In the genomic region with DNA sequence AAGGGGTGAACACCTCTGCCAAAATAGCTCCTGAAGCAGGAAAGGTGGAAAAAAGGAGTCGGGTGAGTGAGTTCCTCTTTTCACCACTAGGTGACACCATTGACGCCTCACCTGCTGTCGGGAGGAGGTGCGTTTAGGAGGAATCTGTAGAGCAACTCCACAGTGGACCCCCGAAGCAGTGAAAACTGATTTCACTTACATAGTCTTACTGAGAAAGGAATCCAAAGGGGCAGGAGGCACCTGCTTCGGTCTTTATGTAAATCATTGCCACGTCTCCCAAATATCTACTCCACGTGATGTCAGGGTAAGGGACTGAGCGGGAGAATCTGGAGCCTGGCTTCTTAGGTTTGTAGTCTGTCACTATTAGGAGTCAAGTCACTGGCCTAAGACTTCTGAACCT, we compare ENCODE assay signal across 8 mouse cellular contexts.
DNase-seq lines count a peak whose midpoint lies in the region; ATAC-seq and TF ChIP-seq lines count a peak whose summit lies in the region.

No protein-coding gene starts in this region.

- H3K4me1 ChIP-seq in CH12.LX (ENCODE audit: control insufficient read depth in 1 of 2, insufficient read depth in 2 of 2) = no peaks in the 10 kb centered on the region
- peaks cover 6% of the 10 kb centered on the region for H3K4me1 ChIP-seq in embryonic facial prominence, embryonic 13.5 days
- H3K4me1 ChIP-seq in heart, embryonic 16.5 days (ENCODE audit: control insufficient read depth, insufficient read depth, low read length) = no peaks in the 10 kb centered on the region
- H3K4me1 ChIP-seq in lung, postnatal 0 days (ENCODE audit: insufficient read depth, low read depth, low read length) = no peaks in the 10 kb centered on the region

- no peak overlapping the region for H3K4me3 ChIP-seq in CH12.LX (replicated peaks in 1 of 3; ENCODE audit: low read depth in 2 of 3, low read length in 2 of 3, poor library complexity in 1 of 3)
- H3K4me3 ChIP-seq in embryonic facial prominence, embryonic 13.5 days = no peak overlapping the region
- H3K4me3 ChIP-seq in heart, embryonic 16.5 days (ENCODE audit: low read length) = no peak overlapping the region
- H3K4me3 ChIP-seq in lung, postnatal 0 days (ENCODE audit: low read depth, low read length) = no peak overlapping the region

- dilution Hi-C loops in CH12.LX (cut with MboI; ENCODE audit: extremely low pct_ligation_motif_present, extremely low pct_unique_long_range_greater_than_20kb, low sequenced_read_pairs) = no loop called here

- H3K9me3 ChIP-seq in CH12.LX (replicated peaks; ENCODE audit: low read length) = no peaks in the 10 kb centered on the region
- H3K9me3 ChIP-seq in embryonic facial prominence, embryonic 13.5 days = no peaks in the 10 kb centered on the region
- no peaks in the 10 kb centered on the region for H3K9me3 ChIP-seq in heart, embryonic 16.5 days (replicated peaks; ENCODE audit: control insufficient read depth, low read length)
- no peaks in the 10 kb centered on the region for H3K9me3 ChIP-seq in lung, postnatal 0 days (ENCODE audit: low read length)

- in situ Hi-C loops in CH12.LX (cut with MboI; ENCODE audit: low pct_ligation_motif_present, low pct_unique_long_range_greater_than_20kb, low sequenced_read_pairs) = no loop called here

- TF ChIP-seq CTCF in CH12.LX (conservative IDR thresholded peaks at IDR 0.05 in 1 of 2, IDR thresholded peaks at IDR 0.05 in 1 of 2; ENCODE audit: low read depth in 2 of 2, low read length in 2 of 2) = peak; percentile 77 to 80
- peak; percentile 92 for TF ChIP-seq CTCF in lung, postnatal 0 days (IDR thresholded peaks at IDR 0.05)

- H3K36me3 ChIP-seq in CH12.LX (replicated peaks in 1 of 2; ENCODE audit: control insufficient read depth in 1 of 2, insufficient read depth in 1 of 2, low read length in 1 of 2) = no peaks in the 10 kb centered on the region
- H3K36me3 ChIP-seq in embryonic facial prominence, embryonic 13.5 days = no peaks in the 10 kb centered on the region
- no peaks in the 10 kb centered on the region for H3K36me3 ChIP-seq in heart, embryonic 16.5 days (ENCODE audit: control insufficient read depth, insufficient read depth)
- no peaks in the 10 kb centered on the region for H3K36me3 ChIP-seq in lung, postnatal 0 days (ENCODE audit: insufficient read depth, low read length)

- WGBS in embryonic facial prominence, embryonic 13.5 days = 9% methylated on average over 9 of the region's 9 CpGs
- 16% methylated on average over 9 of the region's 9 CpGs for WGBS in heart, embryonic 16.5 days
- WGBS in lung, postnatal 0 days = 7% methylated on average over 9 of the region's 9 CpGs

- TF ChIP-seq POLR2A in CH12.LX (IDR thresholded peaks at IDR 0.05; ENCODE audit: low read depth, low read length) = no peak

- TF ChIP-seq EP300 in CH12.LX (IDR thresholded peaks at IDR 0.05; ENCODE audit: low read length) = no peak
- no peak for TF ChIP-seq EP300 in lung, postnatal 0 days (IDR thresholded peaks at IDR 0.05)

- no peak overlapping the region for H3K27ac ChIP-seq in CH12.LX (ENCODE audit: insufficient read depth, low read depth)
- H3K27ac ChIP-seq in embryonic facial prominence, embryonic 13.5 days = no peak overlapping the region
- H3K27ac ChIP-seq in heart, embryonic 16.5 days (ENCODE audit: low read length) = no peak overlapping the region
- no peak overlapping the region for H3K27ac ChIP-seq in lung, postnatal 0 days (ENCODE audit: low read length)

- no peaks in the 10 kb centered on the region for H3K27me3 ChIP-seq in CH12.LX (replicated peaks)
- H3K27me3 ChIP-seq in embryonic facial prominence, embryonic 13.5 days = 0 out of 2 replicates have a peak, but pooled peaks cover 8% of the 10 kb centered on the region
- no peaks in the 10 kb centered on the region for H3K27me3 ChIP-seq in heart, embryonic 16.5 days (ENCODE audit: control insufficient read depth, insufficient read depth, low read length)
- H3K27me3 ChIP-seq in lung, postnatal 0 days (replicated peaks; ENCODE audit: insufficient read depth, low read length) = no peaks in the 10 kb centered on the region

- ATAC-seq in embryonic facial prominence, embryonic 13.5 days (ENCODE audit: insufficient number of reproducible peaks, insufficient read depth, low FRiP score, low TSS enrichment, low read depth) = no peak
- ATAC-seq in heart, embryonic 16.5 days (replicated peaks; ENCODE audit: extremely low read depth, insufficient read depth, low FRiP score) = no peak
- ATAC-seq in lung, postnatal 0 days = no peak

- H3K9ac ChIP-seq in CH12.LX (ENCODE audit: insufficient read depth, low read depth) = no peak overlapping the region
- H3K9ac ChIP-seq in embryonic facial prominence, embryonic 13.5 days = no peak overlapping the region
- H3K9ac ChIP-seq in heart, embryonic 16.5 days (ENCODE audit: low read length) = no peak overlapping the region
- no peak overlapping the region for H3K9ac ChIP-seq in lung, postnatal 0 days (replicated peaks; ENCODE audit: low read depth)

- TF ChIP-seq RAD21 in CH12.LX (IDR thresholded peaks at IDR 0.05; ENCODE audit: low read depth, low read length) = peak; percentile 63

- peak overlapping the region; percentile 34; the same call in 1 of the 2 replicates for H3K4me2 ChIP-seq in CH12.LX (ENCODE audit: insufficient read depth, low read depth, poor library complexity, severe bottlenecking)
- peak overlapping the region; percentile 39 for H3K4me2 ChIP-seq in embryonic facial prominence, embryonic 13.5 days
- H3K4me2 ChIP-seq in heart, embryonic 16.5 days (ENCODE audit: low read depth, low read length) = peak overlapping the region; percentile 55
- peak overlapping the region; percentile 4; the same call in 1 of the 2 replicates for H3K4me2 ChIP-seq in lung, postnatal 0 days (replicated peaks; ENCODE audit: low read depth, low read length)

- H3K79me2 ChIP-seq in CH12.LX (replicated peaks; ENCODE audit: control insufficient read depth, extremely low read depth, insufficient read depth, poor library complexity, severe bottlenecking) = no peaks in the 10 kb centered on the region

- peak; percentile 26 for DNase-seq in CH12.LX (ENCODE audit: extremely low read depth)
- DNase-seq in adrenal gland, postnatal 25 days = peak; percentile 13
- DNase-seq in kidney, postnatal 36 days = peak; percentile 49 to 67
- DNase-seq in lung, postnatal 0 days (ENCODE audit: low spot score) = peak; percentile 55
- peak; percentile 16 for DNase-seq in retina, postnatal 7 days (ENCODE audit: low read depth, low spot score)
- DNase-seq in thymus, postnatal 10 days (ENCODE audit: low spot score in 2 of 2) = no peak

TF ChIP-seq in CH12.LX, 34 proteins besides CTCF, POLR2A, EP300 and RAD21:
- TF ChIP-seq ZKSCAN1 (IDR thresholded peaks at IDR 0.05; ENCODE audit: borderline replicate concordance, low read depth, low read length) (no peak), TBP (conservative IDR thresholded peaks at IDR 0.05; ENCODE audit: low read depth, low read length) (no peak), SMC3 (IDR thresholded peaks at IDR 0.05; ENCODE audit: low read depth, low read length) (peak; percentile 69), IRF4 (IDR thresholded peaks at IDR 0.05; ENCODE audit: low read depth, low read length) (no peak)

Comparison
In these comparisons a context has a peak if more than half of its experiments do, and no peak if none do; other contexts are left out.
1. DNase-seq: peak in CH12.LX (single experiment), adrenal gland, postnatal 25 days (single experiment), kidney, postnatal 36 days (2 of 2), lung, postnatal 0 days (single experiment) and retina, postnatal 7 days (single experiment); none in thymus, postnatal 10 days (0 of 2).
2. H3K4me2 ChIP-seq: peak in every context shown above with its lines; median percentile 55 in heart, embryonic 16.5 days; 39 in embryonic facial prominence, embryonic 13.5 days; 34 in CH12.LX; 4 in lung, postnatal 0 days.